8 mouse cellular contexts compared by ENCODE assay signal in genomic region chr2:69585191-69585885, GRCm38 (mm10). TPM values are rescaled to one million over a fixed set of nuclear protein-coding genes. Genes with fewer than 3 reads are reported as not detected.
DNase-seq lines count a peak whose midpoint lies in the region.

No protein-coding gene starts in this region.

- DNase-seq in adrenal gland, postnatal 14 days = peak; percentile 19
- no peak for DNase-seq in adrenal gland, postnatal 4 days (ENCODE audit: low spot score in 2 of 2)
- DNase-seq in right cerebral cortex, postnatal 14 days = peak; percentile 9
- DNase-seq in right cerebral cortex, postnatal 36 days (ENCODE audit: low spot score in 2 of 2) = no peak
- DNase-seq in heart, postnatal 4 days = peak; percentile 6
- peak; percentile 9 for DNase-seq in lung, postnatal 10 days
- DNase-seq in testis, postnatal 14 days (ENCODE audit: low spot score) = peak; percentile 6
- no peak for DNase-seq in layer of hippocampus, adult 9-10 months (ENCODE audit: low spot score)

RNA-seq across cellular contexts. Expression of gene Lrp2, which starts 0.5 kb away (rescaled TPM):
- total RNA-seq in adrenal gland, postnatal 14 days (2021) = 0.78 and 0.83 TPM in 2 replicates
- total RNA-seq in adrenal gland, postnatal 4 days (2021) = 10 to 100 TPM in 1 of 2 experiments, 1 to 10 TPM in 1; 2.0 to 40.1 TPM
- 1 to 10 TPM; 1.2 TPM for total RNA-seq in heart, postnatal 4 days (2021)

Comparison
In these comparisons a context has a peak if more than half of its experiments do, and no peak if none do; other contexts are left out.
1. DNase-seq: peak in adrenal gland, postnatal 14 days (single experiment), right cerebral cortex, postnatal 14 days (single experiment), heart, postnatal 4 days (single experiment), lung, postnatal 10 days (single experiment) and testis, postnatal 14 days (single experiment); none in adrenal gland, postnatal 4 days (0 of 2), right cerebral cortex, postnatal 36 days (0 of 2) and layer of hippocampus, adult 9-10 months (single experiment).